Mouse (Mus musculus) myocyte (in vitro differentiated cells): ENCODE data around the gene Fgf14.

Experiments
- CEBPB ChIP-seq: IDR thresholded peaks from 2 replicates; pipeline ENCODE4 v1.6.1; 2011; ENCODE audit warnings: mild to moderate bottlenecking, moderate library complexity; ENCODE audit not compliant: poor library complexity, insufficient read depth, severe bottlenecking
- MAX ChIP-seq: IDR thresholded peaks from one replicate; pipeline ENCODE4 v1.6.1; 2011; ENCODE audit warnings: low read depth, mild to moderate bottlenecking, control low read depth
- POLR2A ChIP-seq: IDR thresholded peaks from one replicate; pipeline ENCODE4 v1.6.1; 2011; ENCODE audit warnings: low read depth, mild to moderate bottlenecking, control low read depth, moderate library complexity; ENCODE audit not compliant: insufficient read length
- POLR2AphosphoS2 ChIP-seq: IDR thresholded peaks from one replicate; pipeline ENCODE4 v1.6.1; 2011; ENCODE audit warnings: low read depth, control low read depth; ENCODE audit not compliant: insufficient read length
- TCF12 ChIP-seq: IDR thresholded peaks from one replicate; pipeline ENCODE4 v1.6.1; 2011; ENCODE audit warnings: mild to moderate bottlenecking, control low read depth; ENCODE audit not compliant: poor library complexity, insufficient read depth, severe bottlenecking
- TCF3 ChIP-seq: IDR thresholded peaks from one replicate; pipeline ENCODE4 v1.6.1; 2011; ENCODE audit warnings: low read depth, control low read depth; ENCODE audit not compliant: insufficient read length

- TF ChIP-seq POLR2AphosphoS2 (no peak), POLR2A (no peak), CEBPB (no peak), TCF3 (no peak), TCF12 (no peak), MAX (no peak)
These were observed 502.8 kb downstream of the Fgf14 start for GRCm38 (mm10) chr14:124174111-124174510.
